Mouse (Mus musculus) neural tube, embryonic 11.5 days (tissue): ENCODE results near the gene Robo4. TPM values are rescaled to one million over a fixed set of nuclear protein-coding genes. Genes with fewer than 3 reads are reported as not detected.

Experiments
- polyA plus RNA-seq: library from polyadenylated mRNA; unstranded; fragments of >200 nt; fragmentation: Nextera tagmentation; extraction: Ambion mirVana; gene quantifications from 2 replicates; pipeline ENCODE4 v1.2.1, GENCODE M21; 2014

The Robo4 gene
- polyA plus RNA-seq, 1 experiment from 2014 or later = 6.7 TPM

Other genes starting within 250 kb of the Robo4 start
- gene Tmem218, start 193.7 kb upstream of the Robo4 start, polyA plus RNA-seq = 11.5 and 13.9 TPM in 2 replicates
- 2.0 TPM in 2 replicates for gene Slc37a2, start 146.2 kb upstream of the Robo4 start, polyA plus RNA-seq
- gene Ccdc15, start 53.5 kb upstream of the Robo4 start, polyA plus RNA-seq = 6.7 and 7.7 TPM in 2 replicates
- not detected in 2 replicates for gene Hepacam, start 34.5 kb upstream of the Robo4 start, polyA plus RNA-seq
- 85.4 and 89.9 TPM in 2 replicates for gene Robo3, start 31.3 kb downstream of the Robo4 start, polyA plus RNA-seq
- gene Msantd2, start 87.4 kb downstream of the Robo4 start, polyA plus RNA-seq = 35.4 and 39.9 TPM in 2 replicates
- gene Esam, start 126.2 kb downstream of the Robo4 start, polyA plus RNA-seq = 33.1 and 35.7 TPM in 2 replicates
- 0.38 TPM in 1 of 2 replicates, not detected in the other for gene Vsig2, start 137.4 kb downstream of the Robo4 start, polyA plus RNA-seq
- gene Nrgn, start 151.0 kb downstream of the Robo4 start, polyA plus RNA-seq = 2.3 and 2.5 TPM in 2 replicates
- 9.0 and 9.6 TPM in 2 replicates for gene Siae, start 153.8 kb downstream of the Robo4 start, polyA plus RNA-seq
- 13.3 and 16.0 TPM in 2 replicates for gene Spa17, start 211.8 kb downstream of the Robo4 start, polyA plus RNA-seq